Mouse (Mus musculus) cerebellum, adult 2 months (tissue): Measurements from ENCODE around the gene Ifnar2. TPM values are rescaled to one million over a fixed set of nuclear protein-coding genes. Genes with fewer than 3 reads are reported as not detected.

Experiments used
- DNase-seq, 2 experiments: peaks; one replicate each; pipeline ENCODE4 v3.0.0; 2021
- H3K27ac ChIP-seq: fragments of 200-500 bp; 2 replicates; pipeline ENCODE4 v1.5.1; 2012; ENCODE audit warnings: low read length, control low read depth, inconsistent platforms; ENCODE audit not compliant: insufficient read depth
- H3K27me3 ChIP-seq: fragments of 200-500 bp; 2 replicates; pipeline ENCODE4 v1.6.1; 2012; ENCODE audit warnings: inconsistent platforms, mild to moderate bottlenecking, low read length, moderate library complexity; ENCODE audit not compliant: control insufficient read depth, insufficient read depth
- H3K4me1 ChIP-seq: fragments of 200-500 bp; 2 replicates; pipeline ENCODE4 v1.6.1; 2011; ENCODE audit warnings: low read length; ENCODE audit not compliant: control insufficient read depth, insufficient read depth
- H3K4me3 ChIP-seq: fragments of 200-500 bp; replicated peaks from 2 replicates; pipeline ENCODE3; 2011; ENCODE audit warnings: mild to moderate bottlenecking, low read depth, low read length, control low read depth; ENCODE audit not compliant: insufficient read depth
- CTCF ChIP-seq: fragments of 200-500 bp; IDR thresholded peaks from 2 replicates; pipeline ENCODE4 v1.5.1; 2011; ENCODE audit warnings: low read depth, mild to moderate bottlenecking, control low read depth, low read length, moderate library complexity, borderline replicate concordance; ENCODE audit not compliant: insufficient read depth
- POLR2A ChIP-seq: fragments of 200-500 bp; IDR thresholded peaks from 2 replicates; pipeline ENCODE4 v1.6.1; 2011; ENCODE audit warnings: low read length, control low read depth, borderline replicate concordance; ENCODE audit not compliant: insufficient read depth
- WGBS: fragments of 180-500 bp; shearing (Covaris S2); methylation state at CpG from one replicate; pipeline ENCODE4 v1.1.7; 2018; 5-methylcytosine and 5-hydroxymethylcytosine counted together
- polyA plus RNA-seq: library from polyadenylated mRNA; depleted of rRNA; stranded (reverse); fragments of >200 nt; gene quantifications from 2 replicates; pipeline ENCODE4 v1.2.3, GENCODE M21; 2012

The Ifnar2 gene
- polyA plus RNA-seq, 1 experiment = 33.9 TPM

- Histone ChIP-seq H3K27me3 (no peaks in the 10 kb centered on the region), H3K4me1 (no peaks in the 10 kb centered on the region), H3K4me3 (peak within 1 kb of the TSS; percentile 44), H3K27ac (no peak within 1 kb of the TSS)
- TF ChIP-seq CTCF = no peak
- no peak for TF ChIP-seq POLR2A
- WGBS = 3% methylated on average over 51 of the region's 51 CpGs
- peak; percentile 35 to 45 for DNase-seq
These were observed 33.3 kb downstream of the Ifnar2 start, which contains the start of gene Il10rb for GRCm38 (mm10) chr16:91405640-91406584. Gene Il10rb, plus strand, starts transcription at chr16:91406164.

- TF ChIP-seq CTCF = no peak
- TF ChIP-seq POLR2A = no peak
- DNase-seq = no peak
- Histone ChIP-seq H3K27ac (no peak overlapping the region), H3K4me3 (peak overlapping the region; percentile 44), H3K4me1 (no peaks in the 10 kb centered on the region), H3K27me3 (no peaks in the 10 kb centered on the region)
- WGBS = 9% methylated on average over 13 of the region's 13 CpGs
These were observed 34.1 kb downstream of the Ifnar2 start for GRCm38 (mm10) chr16:91406585-91407220.

- TF ChIP-seq POLR2A = no peak
- TF ChIP-seq CTCF = no peak
- 71% methylated on average over 12 of the region's 12 CpGs for WGBS
- DNase-seq = no peak
These were observed 40.7 kb downstream of the Ifnar2 start for GRCm38 (mm10) chr16:91413102-91413844.

GRCm38 (mm10) chr16:91415391-91416189, 43.0 kb downstream of the Ifnar2 start:
- DNase-seq = no peak
- no peak overlapping the region for H3K27ac ChIP-seq
- no peaks in the 10 kb centered on the region for H3K4me1 ChIP-seq
- H3K27me3 ChIP-seq = no peaks in the 10 kb centered on the region
- TF ChIP-seq CTCF (no peak), POLR2A (no peak)
- H3K4me3 ChIP-seq = no peak overlapping the region
- WGBS = 82% methylated on average over 9 of the region's 9 CpGs

More at GRCm38 (mm10) chr16:91413102-91413844, 40.7 kb downstream of the Ifnar2 start:
- H3K4me1 ChIP-seq = no peaks in the 10 kb centered on the region
- no peaks in the 10 kb centered on the region for H3K27me3 ChIP-seq
- H3K27ac ChIP-seq = no peak overlapping the region
- no peak overlapping the region for H3K4me3 ChIP-seq

GRCm38 (mm10) chr16:91416357-91416756, 43.8 kb downstream of the Ifnar2 start:
- no peak for TF ChIP-seq CTCF
- TF ChIP-seq POLR2A = no peak

GRCm38 (mm10) chr16:91416938-91417337, 44.4 kb downstream of the Ifnar2 start:
- H3K4me3 ChIP-seq = no peak overlapping the region
- H3K27me3 ChIP-seq = no peaks in the 10 kb centered on the region
- no peak overlapping the region for H3K27ac ChIP-seq
- no peaks in the 10 kb centered on the region for H3K4me1 ChIP-seq
- TF ChIP-seq POLR2A = no peak
- TF ChIP-seq CTCF = no peak
- no peak for DNase-seq
- WGBS = 82% methylated on average over 7 of the region's 7 CpGs

More at GRCm38 (mm10) chr16:91416357-91416756, 43.8 kb downstream of the Ifnar2 start:
- Histone ChIP-seq H3K27me3 (no peaks in the 10 kb centered on the region), H3K4me1 (no peaks in the 10 kb centered on the region), H3K27ac (no peak overlapping the region), H3K4me3 (no peak overlapping the region)
- no peak for DNase-seq
- WGBS = 95% methylated on average over 6 of the region's 6 CpGs

- no peak for DNase-seq
- Histone ChIP-seq H3K27me3 (no peaks in the 10 kb centered on the region), H3K4me1 (no peaks in the 10 kb centered on the region), H3K27ac (no peak overlapping the region), H3K4me3 (no peak overlapping the region)
- WGBS = 61% methylated on average over 5 of the region's 5 CpGs
- TF ChIP-seq POLR2A (no peak), CTCF (no peak)
These were observed 45.9 kb downstream of the Ifnar2 start for GRCm38 (mm10) chr16:91418531-91418930.
